Mouse (Mus musculus): ENCODE results near the gene Elmsan1. TPM values are rescaled to one million over a fixed set of nuclear protein-coding genes. Genes with fewer than 3 reads are reported as not detected.
"Not testable (repeated sequence)": the region's sequence is repeated elsewhere in the genome, so short reads cannot be mapped to it uniquely, and the experiment has no call there.

Elmsan1 gene
- polyA plus RNA-seq, 1 experiment from 2014 or later = 5.8 TPM

GRCm38 (mm10) chr12:84110814-84111213 lies 107.9 kb downstream of the Elmsan1 start:
- Histone ChIP-seq H3K27ac (no peak overlapping the region), H3K27me3 (ENCODE audit: insufficient read depth, low read length) (no peaks in the 10 kb centered on the region), H3K4me1 (replicated peaks; ENCODE audit: insufficient read depth, low read length) (0 out of 2 replicates have a peak, but pooled peaks cover 8% of the 10 kb centered on the region), H3K9me3 (replicated peaks; ENCODE audit: low read length) (no peaks in the 10 kb centered on the region), H3K36me3 (ENCODE audit: insufficient read depth, low read length) (no peaks in the 10 kb centered on the region), H3K9ac (ENCODE audit: low read depth, low read length) (no peak overlapping the region), H3K4me2 (ENCODE audit: low read length) (no peak overlapping the region), H3K4me3 (replicated peaks; ENCODE audit: low read depth, low read length) (no peak overlapping the region)
- no peak for DNase-seq (ENCODE audit: low spot score)
- WGBS = 88% methylated on average over 4 of the region's 4 CpGs
- no peak for ATAC-seq (replicated peaks; ENCODE audit: low FRiP score, low read depth)
- no peak for TF ChIP-seq CTCF (IDR thresholded peaks at IDR 0.05; ENCODE audit: low read depth)

- Histone ChIP-seq H3K4me3 (replicated peaks; ENCODE audit: low read depth, low read length) (no peak overlapping the region), H3K4me1 (replicated peaks; ENCODE audit: insufficient read depth, low read length) (0 out of 2 replicates have a peak, but pooled peaks cover 4% of the 10 kb centered on the region), H3K36me3 (ENCODE audit: insufficient read depth, low read length) (no peaks in the 10 kb centered on the region), H3K4me2 (ENCODE audit: low read length) (no peak overlapping the region), H3K9me3 (replicated peaks; ENCODE audit: low read length) (no peaks in the 10 kb centered on the region), H3K27me3 (ENCODE audit: insufficient read depth, low read length) (no peaks in the 10 kb centered on the region), H3K27ac (no peak overlapping the region), H3K9ac (ENCODE audit: low read depth, low read length) (no peak overlapping the region)
- TF ChIP-seq CTCF (IDR thresholded peaks at IDR 0.05; ENCODE audit: low read depth) = peak; percentile 6; the same call in 1 of the 2 replicates
- 84% methylated on average over 1 of the region's 1 CpGs for WGBS
- no peak for DNase-seq (ENCODE audit: low spot score)
- no peak for ATAC-seq (replicated peaks; ENCODE audit: low FRiP score, low read depth)
Observed at GRCm38 (mm10) chr12:84109924-84110323, 108.8 kb downstream of the Elmsan1 start.

- no peaks in the 10 kb centered on the region for H3K27me3 ChIP-seq (ENCODE audit: insufficient read depth, low read length)
- H3K9me3 ChIP-seq (replicated peaks; ENCODE audit: low read length) = no peaks in the 10 kb centered on the region
- no peak for ATAC-seq (replicated peaks; ENCODE audit: low FRiP score, low read depth)
- H3K27ac ChIP-seq = no peak overlapping the region
- H3K9ac ChIP-seq (ENCODE audit: low read depth, low read length) = no peak overlapping the region
- 76% methylated on average over 1 of the region's 1 CpGs for WGBS
- no peak for DNase-seq (ENCODE audit: low spot score)
- H3K4me1 ChIP-seq (replicated peaks; ENCODE audit: insufficient read depth, low read length) = no peaks in the 10 kb centered on the region
- H3K4me3 ChIP-seq (replicated peaks; ENCODE audit: low read depth, low read length) = no peak overlapping the region
- no peaks in the 10 kb centered on the region for H3K36me3 ChIP-seq (ENCODE audit: insufficient read depth, low read length)
- no peak for TF ChIP-seq CTCF (IDR thresholded peaks at IDR 0.05; ENCODE audit: low read depth)
- no peak overlapping the region for H3K4me2 ChIP-seq (ENCODE audit: low read length)
Observed at GRCm38 (mm10) chr12:84107692-84108091, 111.0 kb downstream of the Elmsan1 start.

- H3K27me3 ChIP-seq (ENCODE audit: insufficient read depth, low read length) = no peaks in the 10 kb centered on the region
- H3K9ac ChIP-seq (ENCODE audit: low read depth, low read length) = no peak overlapping the region
- no peak for TF ChIP-seq CTCF (IDR thresholded peaks at IDR 0.05; ENCODE audit: low read depth)
- no peak overlapping the region for H3K4me2 ChIP-seq (ENCODE audit: low read length)
- ATAC-seq (replicated peaks; ENCODE audit: low FRiP score, low read depth) (no peak), DNase-seq (ENCODE audit: low spot score) (peak; percentile 23)
- no peak overlapping the region for H3K27ac ChIP-seq
- H3K4me1 ChIP-seq (replicated peaks; ENCODE audit: insufficient read depth, low read length) = no peaks in the 10 kb centered on the region
- no peak overlapping the region for H3K4me3 ChIP-seq (replicated peaks; ENCODE audit: low read depth, low read length)
- 56% methylated on average over 3 of the region's 3 CpGs for WGBS
- H3K36me3 ChIP-seq (ENCODE audit: insufficient read depth, low read length) = no peaks in the 10 kb centered on the region
- H3K9me3 ChIP-seq (replicated peaks; ENCODE audit: low read length) = no peaks in the 10 kb centered on the region
Observed at GRCm38 (mm10) chr12:84107012-84107411, 111.7 kb downstream of the Elmsan1 start.

- no peaks in the 10 kb centered on the region for H3K27me3 ChIP-seq (ENCODE audit: insufficient read depth, low read length)
- no peak for ATAC-seq (replicated peaks; ENCODE audit: low FRiP score, low read depth)
- DNase-seq (ENCODE audit: low spot score) = no peak
- H3K9me3 ChIP-seq (replicated peaks; ENCODE audit: low read length) = no peaks in the 10 kb centered on the region
- 54% methylated on average over 2 of the region's 2 CpGs for WGBS
- H3K9ac ChIP-seq (ENCODE audit: low read depth, low read length) = peak overlapping the region; percentile 67; the same call in 1 of the 2 replicates
- H3K4me2 ChIP-seq (ENCODE audit: low read length) = peak overlapping the region; percentile 77
- no peaks in the 10 kb centered on the region for H3K36me3 ChIP-seq (ENCODE audit: insufficient read depth, low read length)
- TF ChIP-seq CTCF (IDR thresholded peaks at IDR 0.05; ENCODE audit: low read depth) = no peak
- H3K4me3 ChIP-seq (replicated peaks; ENCODE audit: low read depth, low read length) = peak overlapping the region; percentile 47
- H3K4me1 ChIP-seq (replicated peaks; ENCODE audit: insufficient read depth, low read length) = no peaks in the 10 kb centered on the region
- H3K27ac ChIP-seq = no peak overlapping the region
Observed at GRCm38 (mm10) chr12:84101493-84101845, 117.2 kb downstream of the Elmsan1 start.

GRCm38 (mm10) chr12:84100604-84101492 lies 117.8 kb downstream of the Elmsan1 start, which contains the start of gene Acot6:
Acot6 (plus strand) TSS chr12:84100654.
- peak within 1 kb of the TSS; percentile 47 for H3K4me3 ChIP-seq (replicated peaks; ENCODE audit: low read depth, low read length)
- 0 out of 2 replicates have a peak within 1 kb of the TSS, but pooled peaks have one; percentile 13 for H3K27ac ChIP-seq
- WGBS = under 1% methylated on average over 65 of the region's 80 CpGs
- not testable (repeated sequence) for H3K9me3 ChIP-seq (replicated peaks; ENCODE audit: low read length); H3K36me3 ChIP-seq (ENCODE audit: insufficient read depth, low read length); H3K4me1 ChIP-seq (replicated peaks; ENCODE audit: insufficient read depth, low read length); H3K27me3 ChIP-seq (ENCODE audit: insufficient read depth, low read length)
- peak within 1 kb of the TSS; percentile 67 for H3K9ac ChIP-seq (ENCODE audit: low read depth, low read length)
- DNase-seq (ENCODE audit: low spot score) (peak; percentile 66), ATAC-seq (replicated peaks; ENCODE audit: low FRiP score, low read depth) (peak; percentile 73)
- H3K4me2 ChIP-seq (ENCODE audit: low read length) = peak within 1 kb of the TSS; percentile 77
